Mouse (Mus musculus) embryo, embryonic 10 days (tissue): ENCODE measurements at regions not wholly inside any gene's neighbourhood (a gene's known extent, or its start where the extent isn't known, plus 50 kb on each side); places are given as distances from the start of the nearest gene placed in this dataset.

Experiments used
- DNase-seq: peaks from one replicate; pipeline ENCODE4 v3.0.0-alpha.2; 2015; ENCODE audit warnings: low spot score

DNA sequence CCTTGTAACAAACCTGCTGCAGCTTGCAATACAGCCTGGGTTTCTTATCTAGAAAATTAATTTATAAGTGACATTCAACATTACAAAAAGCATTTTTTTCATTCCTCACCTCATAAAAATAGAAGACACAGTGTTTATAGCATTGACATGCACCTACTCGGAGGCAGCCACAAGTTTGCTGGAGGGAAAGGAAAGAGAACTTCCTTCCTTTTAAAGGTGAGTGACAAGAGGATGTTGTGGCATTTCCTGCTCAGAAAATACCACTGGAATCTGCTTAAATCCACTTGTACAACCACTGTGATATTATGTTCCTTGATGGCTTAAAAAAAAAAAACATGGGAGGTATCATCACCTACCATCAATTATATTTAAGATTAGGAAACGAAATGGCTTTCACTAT is 1222.2 kb upstream of the Flrt2 start:
- no peak for DNase-seq

DNA sequence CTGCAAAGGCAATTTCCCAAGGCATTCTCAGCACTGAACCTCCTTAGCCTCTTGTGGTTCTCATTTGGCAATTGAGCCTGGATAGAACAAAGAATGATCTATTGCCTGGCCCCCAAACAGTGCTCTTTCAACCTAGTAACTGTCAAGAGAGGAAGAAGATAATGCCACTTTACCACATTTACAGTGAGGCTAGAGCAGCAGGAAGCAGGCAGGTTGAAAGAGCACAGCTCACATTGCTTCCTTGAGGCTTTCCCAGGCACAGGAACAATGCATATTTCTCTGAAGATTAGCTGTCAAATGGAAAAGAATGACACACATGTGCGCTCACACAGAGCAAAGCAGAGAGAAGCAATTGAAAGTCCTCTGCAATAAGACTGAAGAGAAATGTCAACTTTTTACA is 1221.0 kb upstream of the Flrt2 start:
- peak; percentile 17 for DNase-seq

DNA sequence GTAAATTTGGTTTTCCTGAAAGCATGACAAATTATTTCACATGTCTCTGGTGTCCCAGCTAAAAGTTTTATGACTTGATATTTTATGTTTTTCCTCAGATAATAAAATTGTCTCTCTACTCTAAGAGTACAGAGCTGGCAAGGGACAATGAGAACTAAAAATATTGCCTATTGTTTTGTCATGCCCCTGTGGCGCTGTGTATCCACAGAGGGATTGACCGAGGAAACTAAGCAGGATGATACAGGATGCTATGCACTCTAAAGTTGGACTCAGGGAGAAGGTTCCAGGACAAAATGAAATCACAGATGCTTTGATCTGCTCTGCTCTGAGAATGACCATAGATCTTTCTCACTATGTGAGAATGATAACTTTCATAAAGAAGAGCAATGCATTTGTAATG is 1203.3 kb upstream of the Flrt2 start:
- no peak for DNase-seq

DNA sequence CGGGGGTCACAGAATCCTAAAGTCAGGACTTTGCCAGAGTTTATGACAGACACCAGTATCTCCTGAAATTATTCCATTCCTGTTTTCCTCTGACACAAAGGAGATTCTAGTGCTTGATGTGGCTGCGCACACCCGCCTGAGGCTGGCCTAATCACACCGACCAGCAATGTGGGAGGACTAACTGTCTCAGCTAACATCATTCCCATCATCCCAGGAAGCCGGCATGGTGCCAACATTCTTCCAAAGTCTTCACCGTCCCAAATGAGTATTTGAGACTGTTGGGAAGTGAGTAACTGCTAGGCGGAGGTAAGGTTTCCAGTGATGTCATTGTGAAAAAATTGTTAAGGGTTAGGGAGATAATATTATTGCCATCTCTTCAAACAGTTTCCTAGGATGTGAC is 1183.9 kb upstream of the Flrt2 start:
- DNase-seq, result no peak

DNA sequence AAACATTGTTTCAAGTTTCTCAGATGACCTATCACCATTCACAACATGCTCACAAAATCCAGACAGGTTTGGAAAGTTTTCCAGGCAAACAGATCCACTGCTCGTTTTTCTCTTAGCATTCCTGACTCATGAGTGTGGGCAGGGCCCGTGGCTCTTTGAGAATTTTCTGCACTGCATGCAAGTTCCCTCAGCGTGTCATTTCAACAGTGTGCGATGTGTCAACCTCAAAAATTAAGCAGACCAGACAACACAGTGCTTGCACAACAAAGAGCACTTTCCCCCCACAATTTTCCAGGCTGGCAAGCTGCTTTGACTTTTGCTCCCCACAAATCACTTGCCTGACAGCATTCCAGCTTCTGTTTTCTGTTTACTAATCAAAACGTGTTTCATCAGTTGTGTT is 1182.2 kb upstream of the Flrt2 start:
- peak; percentile 7 for DNase-seq

DNA sequence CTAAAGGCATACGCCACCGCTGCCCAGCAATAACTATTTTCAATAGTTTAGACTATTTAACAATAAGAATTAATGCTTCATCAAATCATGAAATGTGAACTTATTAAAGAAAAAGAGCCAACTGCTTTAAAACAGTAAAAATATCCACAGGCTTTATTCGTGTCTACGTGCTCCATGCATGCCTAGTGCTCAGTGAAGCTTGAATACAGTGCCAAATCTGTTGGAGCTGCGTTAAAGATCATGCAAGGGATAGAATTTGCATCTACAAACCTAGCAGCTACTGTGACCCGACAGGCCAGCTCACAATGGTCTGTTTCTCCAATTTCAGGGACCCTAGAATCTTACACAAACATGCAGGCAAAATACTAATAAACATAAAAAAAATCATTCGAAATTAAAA is 1147.3 kb upstream of the Flrt2 start:
- DNase-seq, result no peak

DNA sequence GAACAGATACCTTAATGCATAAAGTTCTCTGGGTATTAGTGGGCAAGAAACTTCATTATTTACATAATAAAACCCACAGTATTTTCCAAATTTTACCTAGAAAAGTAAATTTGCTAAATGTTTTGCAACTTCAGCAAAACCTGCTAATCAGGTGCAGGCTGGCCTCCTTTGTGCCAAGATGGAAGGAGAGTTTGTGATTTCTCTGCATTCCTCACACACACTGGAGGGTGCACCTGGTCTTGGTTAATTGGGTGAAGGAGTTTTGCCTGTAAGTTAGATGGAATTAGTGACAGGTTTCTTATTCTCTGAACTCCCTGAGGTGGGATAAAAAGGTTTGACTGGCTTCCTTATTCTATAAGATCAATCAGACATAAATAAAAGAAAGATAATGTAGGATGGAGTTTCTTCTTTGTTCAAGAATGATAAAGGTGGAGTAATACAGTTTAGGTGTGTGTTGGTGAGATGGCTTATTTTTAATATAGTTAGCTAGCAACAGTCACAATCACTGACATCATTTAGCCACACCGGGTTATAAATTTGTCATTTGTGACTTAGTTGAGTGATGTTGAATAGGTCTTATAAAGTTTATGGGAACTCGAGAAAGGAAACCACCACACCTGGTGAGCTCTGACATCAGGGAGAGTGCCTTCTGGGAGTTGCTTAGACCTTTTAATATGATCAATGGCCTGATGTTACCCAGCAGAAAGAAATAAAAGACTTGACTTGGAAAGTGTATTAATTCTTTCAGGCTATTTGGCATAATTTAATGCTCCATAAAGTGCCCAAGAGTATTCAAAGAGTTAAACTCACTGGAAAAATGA is 1131.4 kb upstream of the Flrt2 start:
- DNase-seq, result no peak

DNA sequence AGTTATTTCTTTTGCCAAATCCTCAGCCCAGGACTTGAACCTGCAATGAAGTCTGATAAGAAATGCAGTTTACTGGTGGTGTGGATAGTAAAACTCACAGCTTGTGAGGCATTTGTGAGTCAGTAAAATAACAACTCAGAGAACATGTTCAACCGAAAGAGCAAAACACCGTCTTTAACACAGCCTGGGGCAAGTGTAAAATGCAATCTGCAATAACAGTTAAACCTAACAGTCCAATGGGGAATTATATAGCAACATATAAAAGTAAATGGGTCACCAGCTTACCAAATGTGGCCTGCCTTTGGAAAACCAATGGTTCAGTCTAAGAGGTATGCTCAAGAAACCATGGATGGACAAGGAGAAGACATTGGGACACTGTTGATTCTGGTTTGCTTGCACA is 1117.0 kb upstream of the Flrt2 start:
- DNase-seq, result no peak

DNA sequence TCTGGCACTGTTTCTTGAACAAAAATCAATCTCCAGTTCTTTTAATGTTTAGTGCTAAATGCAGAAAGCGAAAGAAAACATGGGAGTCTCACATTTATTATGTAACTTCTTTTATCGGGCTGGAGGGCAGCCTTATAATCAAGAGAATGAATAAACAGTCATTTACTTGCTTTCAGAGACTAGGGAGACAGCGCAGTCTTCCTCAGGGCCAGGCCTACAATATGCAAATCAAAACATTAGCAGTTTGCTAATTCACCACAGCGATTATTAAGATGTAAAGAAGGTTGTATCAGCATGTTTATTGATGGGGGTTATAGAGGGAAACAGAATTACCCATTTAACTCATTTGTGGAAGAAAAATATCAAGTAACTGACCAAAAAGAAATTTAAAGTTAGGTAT is 1111.7 kb upstream of the Flrt2 start:
- no peak for DNase-seq

DNA sequence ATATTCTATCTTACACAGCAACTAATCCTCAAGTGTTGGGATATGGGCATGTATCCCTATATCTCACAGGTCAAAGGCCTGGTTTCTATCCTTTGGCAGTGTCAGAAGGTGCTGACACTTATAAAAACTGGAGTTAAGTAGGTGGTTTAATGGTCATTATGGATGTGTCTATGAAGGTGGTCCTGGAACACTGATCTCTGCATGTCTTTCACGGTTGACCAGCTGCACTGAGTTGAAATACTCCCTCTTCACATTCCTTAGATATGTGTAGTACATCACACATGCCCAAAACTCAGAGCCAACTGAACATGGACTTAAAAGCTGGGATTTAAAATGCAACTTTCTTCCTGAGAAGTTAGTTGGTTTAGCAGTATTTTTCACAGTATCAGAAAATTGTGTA is 1107.7 kb upstream of the Flrt2 start:
- DNase-seq, result no peak

DNA sequence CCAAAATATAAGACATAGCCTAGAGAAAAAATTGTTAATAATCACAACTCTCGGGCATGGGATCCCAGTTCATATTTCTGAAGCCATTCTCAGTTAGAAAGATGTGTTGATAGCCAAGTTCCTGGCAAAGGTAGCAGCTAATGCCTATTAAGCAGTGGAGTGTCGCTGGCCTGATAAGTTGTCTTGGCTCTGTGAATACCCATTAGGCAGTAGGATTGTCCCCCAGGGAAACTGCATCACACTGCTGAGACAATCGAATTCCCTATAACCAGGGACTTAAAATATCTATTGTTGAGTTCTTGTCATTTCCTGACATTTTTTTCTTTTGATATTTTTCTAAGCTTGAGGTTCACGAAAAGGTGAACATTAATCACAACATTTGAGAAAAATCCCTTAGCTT is 1105.0 kb upstream of the Flrt2 start:
- DNase-seq, result no peak

DNA sequence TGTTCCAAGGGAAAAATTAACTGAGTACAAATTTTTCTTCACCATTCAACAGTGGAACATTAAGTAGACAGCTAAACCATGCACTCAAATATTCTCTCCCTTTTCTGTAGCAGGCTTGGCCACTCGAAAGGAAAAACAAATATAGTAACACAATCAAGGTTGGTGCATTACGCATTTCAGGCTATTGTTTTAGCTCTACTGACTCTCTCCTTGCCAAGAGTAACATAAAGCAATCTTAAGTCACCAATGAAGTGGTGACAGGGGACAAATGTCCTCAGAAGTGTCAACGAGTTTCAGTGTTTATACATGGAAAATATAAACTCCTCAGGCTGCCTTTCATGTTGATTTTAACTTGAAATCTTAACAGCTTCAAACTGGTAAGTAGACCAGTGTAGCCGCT is 1103.4 kb upstream of the Flrt2 start:
- DNase-seq, result no peak

DNA sequence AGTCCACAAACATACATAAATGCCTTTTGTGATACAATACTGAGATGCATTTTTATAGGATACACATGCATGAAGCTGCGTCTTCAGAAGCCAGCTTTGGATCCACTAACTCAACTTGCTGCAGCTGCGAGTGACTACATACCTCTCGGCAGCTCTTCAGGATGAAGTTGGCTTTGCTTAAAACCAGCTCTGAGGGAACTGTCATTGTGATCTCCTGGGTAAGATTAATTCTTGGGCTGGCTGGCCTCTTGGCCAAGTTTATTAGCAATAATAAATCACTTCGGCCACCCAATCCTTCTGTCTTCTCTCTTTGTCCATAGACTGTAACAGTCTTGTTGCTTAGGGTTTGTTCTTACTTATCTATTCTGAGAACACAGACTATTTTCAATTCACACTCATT is 1103.0 kb upstream of the Flrt2 start:
- DNase-seq, result no peak

DNA sequence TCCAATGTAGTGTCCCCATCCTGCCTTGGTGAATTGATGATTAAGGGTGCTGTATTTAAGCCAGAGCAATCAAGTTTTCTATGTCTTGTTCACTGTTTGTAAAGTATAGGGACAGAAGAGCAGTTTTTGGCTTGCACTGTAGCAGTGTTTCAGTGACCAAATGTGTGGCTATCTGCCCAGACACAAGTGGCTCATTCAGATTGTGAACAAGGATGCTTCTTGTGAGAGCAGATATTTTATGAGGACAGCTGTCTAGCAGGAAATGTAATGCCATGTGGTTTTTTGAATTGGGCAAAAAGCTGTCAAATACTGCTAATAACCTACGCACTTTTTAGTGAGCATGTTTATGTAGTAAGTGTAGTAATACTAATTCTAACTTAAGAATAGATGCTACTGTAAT is 1086.5 kb upstream of the Flrt2 start:
- no peak for DNase-seq

DNA sequence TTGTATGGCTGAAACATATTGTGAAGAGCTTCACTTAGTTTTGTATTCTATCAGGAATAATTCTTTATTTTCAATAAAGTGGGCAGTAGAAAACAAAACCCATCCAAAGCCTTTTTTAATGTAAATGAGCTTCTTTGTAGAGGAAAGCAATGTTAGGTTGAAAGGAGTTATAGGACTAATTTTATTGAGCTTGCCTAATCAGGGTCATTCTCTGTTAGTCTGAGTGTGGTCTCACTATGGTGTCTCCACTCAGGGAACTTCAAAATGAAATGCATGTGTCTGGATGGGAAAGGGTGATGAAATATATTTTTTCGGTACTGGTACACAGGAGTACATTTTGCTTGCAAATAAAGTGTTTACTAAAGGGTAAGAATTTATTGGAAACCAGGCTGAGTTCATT is 1055.5 kb upstream of the Flrt2 start:
- DNase-seq, result no peak

DNA sequence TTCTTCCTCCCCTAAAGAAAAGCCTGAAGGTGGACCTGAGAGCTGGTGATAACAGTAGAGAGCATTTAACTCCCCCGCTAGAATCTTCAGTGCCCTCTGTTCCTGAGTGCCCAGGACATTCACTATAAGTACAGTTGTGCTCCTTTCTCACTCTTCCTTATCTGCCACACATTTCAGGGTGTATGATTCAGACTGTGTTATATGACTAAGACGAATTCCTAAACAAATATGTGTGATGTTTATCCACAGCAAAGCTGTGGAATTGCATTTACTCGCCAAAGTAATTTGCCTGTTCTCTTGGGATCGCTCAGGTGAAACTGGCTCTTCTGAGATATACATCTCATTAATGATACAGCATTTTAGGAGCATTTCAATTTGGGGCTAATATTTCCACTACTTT is 1051.9 kb upstream of the Flrt2 start:
- DNase-seq, result no peak

DNA sequence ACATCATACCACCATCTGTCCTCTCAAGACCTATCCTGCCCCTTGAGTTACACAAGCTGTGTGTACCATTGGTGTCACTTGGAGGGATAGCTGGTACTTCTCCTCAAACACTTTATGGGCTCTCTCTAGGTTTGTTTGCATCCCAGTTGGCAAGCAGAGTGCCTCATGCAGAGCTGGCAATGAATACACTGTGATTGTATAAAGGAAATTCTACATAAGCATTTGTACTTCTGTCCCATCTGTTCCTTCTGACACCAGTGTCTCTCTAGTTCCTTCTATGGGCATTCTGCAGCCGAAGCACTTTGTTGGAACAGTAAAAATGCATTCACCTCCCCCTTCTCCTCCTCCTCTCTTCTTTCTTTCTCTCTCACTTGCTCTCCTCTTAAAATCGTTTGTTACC is 1046.7 kb upstream of the Flrt2 start:
- no peak for DNase-seq

DNA sequence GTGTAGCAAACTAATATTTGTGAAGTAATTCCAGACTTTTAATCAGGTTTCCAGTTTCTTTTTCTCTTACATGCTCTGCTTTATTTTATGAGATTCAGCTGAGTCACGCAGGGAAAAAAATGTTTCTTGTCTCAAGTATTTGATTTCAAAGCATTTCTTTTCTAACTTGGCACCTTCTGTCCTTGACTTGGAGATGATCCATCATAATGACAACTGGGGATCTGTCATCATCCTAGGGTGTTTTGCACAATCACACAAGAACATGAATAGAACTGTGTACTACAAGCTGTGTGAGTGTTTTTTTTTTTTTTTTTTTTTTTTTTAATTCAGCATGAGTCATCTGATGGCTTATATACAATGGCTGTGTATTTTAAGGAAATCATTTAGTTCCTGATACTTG is 1022.0 kb upstream of the Flrt2 start:
- DNase-seq, result no peak

DNA sequence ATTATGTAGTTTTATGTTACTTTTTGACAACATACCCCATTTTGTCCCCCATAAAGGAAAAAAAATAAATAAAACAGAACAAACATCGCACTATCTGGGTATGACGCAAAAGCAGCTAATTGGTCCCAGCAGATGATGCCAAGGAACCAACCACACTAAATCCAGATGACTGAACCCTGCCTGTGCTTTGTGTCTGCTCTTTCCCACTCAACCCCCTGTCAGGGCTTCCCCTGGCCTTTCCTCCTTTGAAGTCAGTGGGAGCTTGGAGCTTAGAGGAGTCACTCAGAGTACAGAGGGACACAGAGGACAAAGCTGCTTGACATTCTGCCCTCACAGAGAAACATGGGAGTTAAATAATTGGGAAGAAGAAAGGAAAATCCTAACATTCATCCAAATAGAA is 1017.1 kb upstream of the Flrt2 start:
- peak; percentile 48 for DNase-seq

DNA sequence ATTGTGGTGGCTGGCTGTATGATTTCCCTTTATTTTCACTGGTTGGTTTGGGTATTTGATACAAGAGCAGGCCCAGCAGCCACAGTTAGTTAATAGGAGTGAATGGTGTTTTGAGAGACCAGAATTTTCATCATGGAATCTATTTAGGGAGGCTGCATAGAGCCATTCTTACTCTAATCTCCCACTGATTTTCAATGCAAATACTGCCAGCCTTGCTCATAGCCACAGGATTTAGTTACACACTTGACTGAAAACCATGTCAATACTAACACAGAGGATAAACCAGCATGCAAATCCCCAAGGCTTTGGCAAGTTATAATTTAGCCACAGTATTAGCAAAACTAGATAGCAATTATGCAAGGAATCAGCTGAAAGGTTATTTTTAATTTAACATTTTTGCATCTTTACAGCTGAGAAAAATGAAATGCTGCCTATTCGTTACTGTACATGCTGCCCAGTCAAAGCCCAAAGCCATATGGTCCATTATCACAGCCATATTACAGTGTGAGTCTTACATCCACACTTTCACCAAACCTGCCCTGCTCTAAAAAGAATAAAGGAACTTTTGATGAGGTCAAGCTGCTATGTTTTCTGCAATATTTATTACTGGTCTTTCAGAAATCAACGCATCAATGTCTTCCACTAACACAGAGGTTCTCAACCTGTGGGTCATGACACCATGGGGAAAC is 1000.5 kb upstream of the Flrt2 start:
- DNase-seq, result no peak

DNA sequence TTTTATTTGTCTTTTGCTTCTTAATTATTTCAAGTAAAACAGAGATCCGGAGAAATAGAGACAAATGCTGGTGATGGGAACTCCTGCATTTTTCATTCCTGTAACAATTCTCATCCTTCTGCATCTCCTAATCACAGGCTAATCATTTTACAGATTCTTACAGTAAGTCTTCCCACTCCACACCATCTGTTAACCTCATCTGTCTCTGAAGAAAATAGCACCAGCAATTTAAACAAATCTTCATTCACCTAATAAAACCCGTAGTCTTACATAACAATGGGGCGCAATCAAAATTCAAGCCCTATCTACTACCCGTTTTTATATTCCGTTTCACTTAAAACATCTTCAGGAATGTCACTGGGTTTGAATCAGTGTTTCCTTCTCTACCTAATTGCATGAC is 960.6 kb upstream of the Flrt2 start:
- no peak for DNase-seq

DNA sequence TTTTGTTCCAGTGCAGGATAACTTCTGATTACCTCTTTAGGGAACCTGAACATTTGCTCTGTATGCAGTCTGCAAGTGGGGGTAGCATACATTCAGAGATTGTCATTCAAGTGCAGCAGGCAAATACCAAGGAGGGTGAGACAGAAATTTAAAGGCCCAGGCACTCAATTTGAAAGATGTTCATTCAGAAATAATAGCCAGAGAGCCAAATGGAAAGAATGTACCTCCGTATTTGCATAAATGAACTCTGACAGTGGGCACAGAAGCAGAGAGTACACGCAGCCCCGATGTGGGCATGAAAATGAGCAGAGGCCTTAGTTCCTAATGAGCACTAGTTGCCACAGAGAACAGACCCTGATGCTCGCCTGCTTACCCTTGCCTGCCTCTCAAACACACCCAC is 958.8 kb upstream of the Flrt2 start:
- DNase-seq, result no peak

DNA sequence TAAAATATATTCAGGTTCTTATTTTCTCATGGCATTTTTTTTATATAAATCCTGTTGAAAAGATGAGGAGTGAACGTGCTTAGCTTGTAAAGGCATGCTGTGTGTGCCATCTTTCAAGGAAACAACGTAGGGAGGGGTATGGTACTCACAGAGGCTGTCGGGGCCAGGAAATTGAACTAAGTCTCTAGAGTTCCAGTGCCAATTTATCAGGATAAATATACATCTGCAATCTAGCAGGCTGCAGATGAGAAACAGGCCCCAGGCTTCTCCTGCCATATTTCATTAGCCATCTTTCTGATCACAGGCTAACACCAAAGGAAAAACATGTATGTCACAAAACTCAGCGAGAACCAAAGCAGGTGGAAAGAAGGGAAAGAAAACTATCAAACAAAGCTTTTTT is 954.8 kb upstream of the Flrt2 start:
- no peak for DNase-seq
